Mouse (Mus musculus) limb, embryonic 12.5 days (tissue): Measurements from ENCODE around the gene Rps28. TPM values are rescaled to one million over a fixed set of nuclear protein-coding genes. Genes with fewer than 3 reads are reported as not detected.
"Not testable (repeated sequence)": the region's sequence is repeated elsewhere in the genome, so short reads cannot be mapped to it uniquely, and the experiment has no call there.

Experiments
- ATAC-seq: fragments of 200-750 bp; cut with Nextera tagmentation; 2 replicates; pipeline ENCODE4 v1.8.0; 2017; ENCODE audit warnings: low read depth, moderate TSS enrichment; ENCODE audit not compliant: insufficient number of reproducible peaks, insufficient read depth, low FRiP score, low TSS enrichment
- H3K27ac ChIP-seq: fragments of 300-500 bp; sonication (generic); 2 replicates; pipeline ENCODE4 v1.5.1; 2016; ENCODE audit warnings: mild to moderate bottlenecking, moderate library complexity
- H3K27me3 ChIP-seq: fragments of 300-500 bp; sonication (generic); 2 replicates; pipeline ENCODE4 v1.6.1; 2016; ENCODE audit warnings: mild to moderate bottlenecking, moderate library complexity
- H3K36me3 ChIP-seq: fragments of 300-500 bp; sonication (generic); 2 replicates; pipeline ENCODE4 v1.6.1; 2016; ENCODE audit warnings: mild to moderate bottlenecking, moderate library complexity
- H3K4me1 ChIP-seq: fragments of 300-500 bp; sonication (generic); replicated peaks from 2 replicates; pipeline ENCODE4 v1.6.1; 2016
- H3K4me2 ChIP-seq: fragments of 300-500 bp; sonication (generic); 2 replicates; pipeline ENCODE4 v1.6.1; 2016; ENCODE audit warnings: mild to moderate bottlenecking, moderate library complexity
- H3K4me3 ChIP-seq: fragments of 300-500 bp; sonication (generic); replicated peaks from 2 replicates; pipeline ENCODE4 v1.5.1; 2016; ENCODE audit warnings: mild to moderate bottlenecking
- H3K9ac ChIP-seq: fragments of 300-500 bp; sonication (generic); replicated peaks from 2 replicates; pipeline ENCODE4 v1.6.1; 2016; ENCODE audit warnings: mild to moderate bottlenecking, moderate library complexity
- H3K9me3 ChIP-seq: fragments of 300-500 bp; sonication (generic); 2 replicates; pipeline ENCODE4 v1.6.1; 2016; ENCODE audit warnings: mild to moderate bottlenecking, moderate library complexity
- WGBS: fragments of 180-500 bp; shearing (Covaris S2); methylation state at CpG from one replicate; pipeline ENCODE4 v1.1.7; 2016; 5-methylcytosine and 5-hydroxymethylcytosine counted together
- polyA plus RNA-seq: library from polyadenylated mRNA; unstranded; fragments of >200 nt; fragmentation: Nextera tagmentation; extraction: Ambion mirVana; gene quantifications from 2 replicates; pipeline ENCODE4 v1.2.1, GENCODE M21; 2016

Rps28 gene
- polyA plus RNA-seq, result 1,001 and 1,020 TPM in 2 replicates

DNA sequence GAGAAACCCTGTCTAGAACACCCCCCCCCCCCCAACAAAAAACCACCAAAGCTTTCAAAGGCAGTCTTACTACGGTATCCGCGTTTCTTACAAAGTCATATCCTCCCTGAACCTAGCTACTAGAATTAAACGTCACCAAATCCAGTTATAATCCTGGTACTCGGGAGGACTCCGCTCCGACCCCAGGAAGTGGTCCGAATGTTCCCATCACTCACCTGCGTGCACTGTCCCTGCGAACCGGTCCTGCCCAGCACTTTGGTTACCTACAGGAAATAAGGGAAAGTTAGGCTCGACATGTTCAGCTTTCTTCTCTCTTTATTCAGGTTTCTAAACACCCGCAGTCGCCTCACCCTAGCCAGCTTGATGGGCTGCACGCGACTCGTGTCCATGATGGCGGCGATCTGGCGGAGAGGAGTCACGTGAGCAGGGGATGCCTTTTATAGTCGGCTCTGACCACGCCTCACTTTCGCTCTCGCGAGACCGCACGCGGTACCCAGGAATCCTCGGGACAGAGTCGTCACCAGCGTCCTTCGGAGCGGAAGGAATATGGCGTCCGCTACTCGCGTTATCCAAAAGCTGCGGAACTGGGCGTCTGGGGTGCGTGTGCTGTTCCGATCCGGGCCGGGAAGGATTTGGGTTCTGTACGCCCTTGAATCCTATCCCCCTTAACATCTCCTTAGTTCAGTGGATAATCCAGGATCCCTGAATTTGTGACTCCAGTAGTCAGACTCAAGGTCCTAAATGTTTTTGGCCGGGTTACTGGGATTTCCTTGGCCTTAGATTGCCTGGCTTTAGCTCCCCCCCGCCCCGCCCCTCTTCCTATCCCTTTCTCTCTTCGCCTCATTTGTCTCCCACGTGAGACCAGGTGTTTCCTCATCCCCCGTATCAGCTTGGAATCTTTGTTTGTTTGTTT is at the start of gene Rps28, which contains the start of gene Ndufa7:
Gene Rps28 (minus strand): TSS at position 479 of the 913 bp plus-strand sequence.
Gene Ndufa7 (plus strand): TSS at position 489 of the 913 bp plus-strand sequence.
- H3K36me3 ChIP-seq, result peaks cover 67% of the 10 kb centered on the region
- peak within 1 kb of the TSS; percentile 85 for H3K9ac ChIP-seq
- peaks cover 26% of the 10 kb centered on the region for H3K4me1 ChIP-seq
- H3K27ac ChIP-seq, result peak within 1 kb of the TSS; percentile 92
- no peaks in the 10 kb centered on the region for H3K9me3 ChIP-seq
- ATAC-seq, result peak; percentile 84
- H3K4me3 ChIP-seq, result peak within 1 kb of the TSS; percentile 77
- under 1% methylated on average over 51 of the region's 51 CpGs for WGBS
- H3K27me3 ChIP-seq, result no peaks in the 10 kb centered on the region
- peak within 1 kb of the TSS; percentile 79 for H3K4me2 ChIP-seq

DNA sequence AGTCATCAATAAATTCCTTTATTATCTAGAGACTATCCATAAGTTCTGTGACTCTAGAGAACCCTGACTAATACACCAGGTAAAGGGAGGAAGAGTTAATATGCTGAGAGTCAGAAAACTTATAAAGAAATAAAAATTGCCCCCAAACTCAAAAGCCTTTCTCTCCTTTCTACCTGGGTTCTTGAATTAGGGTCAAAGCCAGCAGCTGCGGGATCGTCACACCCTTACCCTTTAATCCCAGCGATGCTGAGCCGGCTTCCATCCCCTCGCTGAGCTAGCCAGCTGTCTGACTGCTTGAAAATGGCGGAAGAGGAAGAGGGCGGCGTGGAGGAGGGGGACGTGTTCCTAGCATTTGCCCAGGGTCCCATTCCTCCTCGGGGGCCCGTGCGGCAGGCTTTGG is 49.2 kb upstream of the Rps28 start, which contains the start of gene Gm7029:
Gene Gm7029 (plus strand): TSS at position 301 of the 400 bp plus-strand sequence.
- H3K9ac ChIP-seq, H3K9me3 ChIP-seq, ATAC-seq, H3K4me2 ChIP-seq, H3K4me3 ChIP-seq, H3K27ac ChIP-seq, H3K4me1 ChIP-seq, H3K27me3 ChIP-seq: not testable (repeated sequence)
- peaks cover 29% of the 10 kb centered on the region for H3K36me3 ChIP-seq
- 60% methylated on average over 2 of the region's 12 CpGs for WGBS

DNA sequence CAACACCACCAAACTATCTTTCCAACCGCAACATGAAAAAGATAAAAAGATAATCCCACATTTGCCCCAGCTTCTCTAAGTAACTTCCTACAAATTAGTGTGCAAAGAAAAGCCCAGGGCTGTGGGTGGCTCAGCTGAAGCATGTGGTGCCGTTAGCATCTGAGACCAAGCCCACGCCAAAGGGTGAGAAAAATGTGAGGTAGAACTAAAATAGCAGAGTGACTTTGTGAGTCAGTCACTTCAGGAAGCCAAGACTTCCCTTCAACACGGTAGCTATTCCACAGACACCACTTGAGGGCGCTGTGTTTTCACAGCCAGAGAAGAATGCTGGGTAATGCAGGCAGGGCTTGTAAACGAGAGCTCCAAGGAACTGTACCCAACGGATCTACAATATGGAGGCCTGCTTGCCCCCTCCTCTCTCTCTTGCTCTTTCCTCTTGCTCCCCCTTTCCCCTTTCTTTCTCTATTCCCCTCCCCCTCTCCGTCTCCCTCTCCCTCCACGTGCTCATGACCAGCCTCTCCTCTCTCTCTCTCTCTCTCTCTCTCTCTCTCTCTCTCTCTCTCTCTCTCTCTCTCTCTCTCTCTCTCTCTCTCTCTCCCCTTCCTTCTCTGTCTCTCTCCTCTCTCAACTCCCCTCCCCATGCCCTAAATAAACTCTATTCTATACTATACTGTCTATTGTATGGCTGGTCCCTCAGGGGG is 41.1 kb upstream of the Rps28 start:
- ATAC-seq, result no peak
- Histone ChIP-seq H3K27ac (no peak overlapping the region; the same call in 1 of the 2 replicates), H3K9ac (no peak overlapping the region), H3K4me3 (no peak overlapping the region), H3K27me3 (no peaks in the 10 kb centered on the region), H3K4me2 (no peak overlapping the region), H3K4me1 (no peaks in the 10 kb centered on the region), H3K36me3 (no peaks in the 10 kb centered on the region), H3K9me3 (no peaks in the 10 kb centered on the region)
- WGBS, result 42% methylated on average over 9 of the region's 9 CpGs

DNA sequence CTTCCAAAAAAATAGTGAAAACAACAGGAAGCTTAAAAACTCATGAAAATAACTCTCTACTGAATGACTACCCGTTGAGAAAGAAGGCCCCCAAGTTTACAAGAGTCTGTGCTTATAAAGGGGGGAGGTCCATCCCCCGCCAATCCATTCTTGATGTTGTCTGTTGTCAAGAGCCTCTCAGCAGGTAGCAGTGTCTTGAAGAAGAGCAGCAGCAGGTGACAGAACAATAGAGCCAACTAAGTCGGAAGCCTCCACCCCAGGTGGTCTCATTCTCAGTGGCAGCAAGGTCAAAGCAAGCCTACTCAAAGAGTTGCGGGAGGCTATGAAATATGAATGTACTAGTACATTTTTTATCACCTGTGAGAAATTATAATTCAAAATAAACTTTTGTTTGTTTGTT is 33.5 kb upstream of the Rps28 start:
- Histone ChIP-seq H3K36me3 (no peaks in the 10 kb centered on the region), H3K4me2 (no peak overlapping the region), H3K27ac (no peak overlapping the region), H3K4me1 (no peaks in the 10 kb centered on the region), H3K4me3 (no peak overlapping the region), H3K27me3 (no peaks in the 10 kb centered on the region), H3K9ac (no peak overlapping the region), H3K9me3 (no peaks in the 10 kb centered on the region)
- 84% methylated on average over 4 of the region's 4 CpGs for WGBS
- ATAC-seq, result no peak

DNA sequence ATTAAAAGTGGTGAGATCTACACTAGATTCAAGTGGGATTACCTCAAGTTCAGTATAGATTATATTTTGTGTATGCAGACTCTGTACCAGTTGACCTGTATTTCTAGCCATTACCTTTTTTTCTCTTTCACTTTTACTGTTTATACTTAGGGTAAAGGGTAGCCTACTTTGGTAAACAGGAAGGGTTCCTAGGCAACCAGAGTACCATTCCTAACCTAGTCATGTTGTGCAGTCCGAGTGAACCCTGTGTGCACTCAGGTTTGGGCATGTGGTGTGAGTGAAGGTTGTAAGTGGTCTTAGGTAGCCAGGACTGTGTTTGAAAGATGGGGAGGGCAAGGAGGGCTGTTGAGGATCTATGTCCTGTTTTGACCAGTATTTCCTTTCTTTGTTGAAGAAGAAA is 27.0 kb upstream of the Rps28 start:
- Histone ChIP-seq H3K27me3 (no peaks in the 10 kb centered on the region), H3K4me1 (no peaks in the 10 kb centered on the region), H3K27ac (no peak overlapping the region), H3K9me3 (no peaks in the 10 kb centered on the region), H3K4me3 (no peak overlapping the region), H3K9ac (no peak overlapping the region), H3K36me3 (peaks cover 27% of the 10 kb centered on the region), H3K4me2 (no peak overlapping the region)
- WGBS, result 71% methylated on average over 1 of the region's 1 CpGs
- no peak for ATAC-seq

DNA sequence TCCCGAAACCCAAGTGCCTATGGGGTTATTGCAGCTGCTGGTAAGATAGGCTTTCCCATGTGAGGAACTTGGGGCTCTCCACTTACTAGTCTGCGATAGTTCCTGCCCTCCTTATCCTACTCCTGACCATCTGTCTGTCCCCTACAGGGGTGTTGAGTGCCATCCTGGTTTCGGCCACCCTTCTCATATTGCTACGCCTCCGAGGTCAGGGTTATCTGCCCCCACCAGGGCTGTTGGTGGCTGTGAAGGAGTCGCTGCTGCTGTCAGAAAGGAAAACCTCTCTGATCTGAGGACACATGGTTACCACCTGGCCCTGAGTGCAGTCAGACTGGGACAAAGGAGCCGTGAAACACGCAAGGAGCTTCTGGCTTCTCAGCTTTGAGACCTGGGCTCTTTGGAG is 23.8 kb upstream of the Rps28 start:
- ATAC-seq, result no peak
- H3K27me3 ChIP-seq, result no peaks in the 10 kb centered on the region
- H3K9me3 ChIP-seq, result no peaks in the 10 kb centered on the region
- no peak overlapping the region for H3K4me3 ChIP-seq
- WGBS, result 64% methylated on average over 8 of the region's 8 CpGs
- no peak overlapping the region for H3K4me2 ChIP-seq
- H3K4me1 ChIP-seq, result peaks cover 12% of the 10 kb centered on the region
- no peak overlapping the region for H3K9ac ChIP-seq
- no peak overlapping the region for H3K27ac ChIP-seq
- peaks cover 33% of the 10 kb centered on the region for H3K36me3 ChIP-seq

DNA sequence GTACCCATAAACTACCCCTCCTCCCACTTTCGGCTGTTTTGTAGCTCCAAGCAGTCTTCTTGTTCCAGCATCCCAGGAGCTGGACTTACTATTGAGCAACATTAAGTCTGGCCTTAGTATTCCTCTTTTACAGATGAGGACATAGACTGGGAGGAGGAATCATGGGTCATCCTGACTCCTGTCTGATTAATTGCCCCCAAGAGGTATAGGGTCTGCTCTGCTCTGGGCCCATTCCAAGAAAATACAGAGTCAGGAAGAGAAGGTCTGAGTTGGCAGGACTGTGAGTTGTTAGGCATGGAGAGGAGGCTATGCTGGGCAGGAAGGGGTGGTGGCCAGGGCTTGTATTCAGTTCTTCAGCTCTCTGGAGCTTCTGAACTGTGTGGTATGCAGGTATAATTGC is 19.8 kb upstream of the Rps28 start:
- peak overlapping the region; percentile 85 for H3K4me2 ChIP-seq
- ATAC-seq, result no peak
- H3K9me3 ChIP-seq, result no peaks in the 10 kb centered on the region
- WGBS, result 56% methylated on average over 1 of the region's 1 CpGs
- no peak overlapping the region for H3K27ac ChIP-seq
- no peaks in the 10 kb centered on the region for H3K27me3 ChIP-seq
- H3K4me3 ChIP-seq, result peak overlapping the region; percentile 84; the same call in 1 of the 2 replicates
- H3K36me3 ChIP-seq, result peaks cover 33% of the 10 kb centered on the region
- peaks cover 12% of the 10 kb centered on the region for H3K4me1 ChIP-seq
- no peak overlapping the region; the same call in 1 of the 2 replicates for H3K9ac ChIP-seq

DNA sequence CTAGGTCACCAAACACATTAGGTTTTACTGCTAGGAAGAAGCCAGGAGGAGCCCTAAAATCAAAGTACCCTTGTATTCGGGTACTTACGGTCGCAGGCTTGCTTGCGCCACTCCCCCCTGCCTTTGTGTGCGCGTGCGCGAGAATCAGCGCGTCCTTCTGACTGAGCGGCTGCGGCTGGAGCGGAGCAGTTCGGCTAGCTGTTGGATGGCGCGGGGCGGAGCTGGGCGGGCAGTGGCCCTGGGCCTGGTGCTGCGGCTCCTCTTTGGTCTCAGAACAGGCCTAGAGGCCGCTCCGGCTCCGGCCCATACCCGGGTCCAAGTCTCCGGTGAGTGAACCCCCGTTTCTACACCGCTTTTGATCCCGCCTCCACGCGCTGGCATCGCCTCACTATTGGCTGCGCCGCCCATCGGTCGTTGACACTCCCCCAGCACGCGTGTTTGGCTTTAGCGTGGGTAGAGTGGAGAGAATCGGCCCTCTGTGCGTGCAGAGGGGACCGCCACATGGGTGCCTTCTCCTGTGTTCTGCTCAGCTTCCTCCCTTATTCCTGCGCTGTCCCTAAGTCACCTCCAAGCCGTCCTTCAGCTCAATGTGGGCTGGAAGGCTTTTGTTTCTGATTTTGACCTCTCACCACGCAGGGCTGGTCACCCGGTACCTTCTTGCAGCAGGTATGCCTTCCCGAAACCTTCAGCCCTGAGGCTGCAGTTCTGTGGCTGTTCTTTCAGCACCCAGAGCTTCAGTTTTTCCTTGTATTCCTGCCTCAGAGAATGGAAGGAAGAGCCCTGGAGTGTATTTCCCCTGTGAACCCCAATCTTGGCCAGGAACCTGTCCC is 18.8 kb upstream of the Rps28 start, which contains the start of gene Cd320:
Gene Cd320 (plus strand): TSS at position 126 of the 830 bp plus-strand sequence.
- H3K4me3 ChIP-seq, result peak within 1 kb of the TSS; percentile 84
- under 1% methylated on average over 43 of the region's 45 CpGs for WGBS
- H3K27ac ChIP-seq, result peak within 1 kb of the TSS; percentile 75
- H3K9ac ChIP-seq, result peak within 1 kb of the TSS; percentile 76
- peaks cover 12% of the 10 kb centered on the region for H3K4me1 ChIP-seq
- peaks cover 35% of the 10 kb centered on the region for H3K36me3 ChIP-seq
- peak; percentile 88 for ATAC-seq
- no peaks in the 10 kb centered on the region for H3K9me3 ChIP-seq
- no peaks in the 10 kb centered on the region for H3K27me3 ChIP-seq
- peak within 1 kb of the TSS; percentile 85 for H3K4me2 ChIP-seq

DNA sequence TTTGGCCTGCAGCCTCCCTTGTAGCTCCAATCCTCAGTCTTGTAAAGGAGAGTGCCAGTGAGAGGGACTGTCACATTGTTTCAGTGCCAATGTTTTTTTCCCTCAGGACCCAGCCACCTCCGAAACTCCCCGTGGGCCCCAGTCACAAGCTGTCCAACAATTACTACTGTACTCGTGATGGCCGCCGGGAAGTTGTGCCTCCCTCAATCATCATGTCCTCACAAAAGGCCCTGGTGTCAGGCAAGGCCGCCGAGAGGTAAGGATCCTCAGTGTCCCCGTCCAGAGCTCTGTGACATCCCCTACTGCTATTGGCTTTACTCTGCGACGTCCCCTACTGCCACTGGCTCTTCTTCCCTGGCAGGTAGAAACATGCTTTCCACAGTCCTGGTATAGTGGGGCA is 5.2 kb upstream of the Rps28 start:
- no peak overlapping the region for H3K4me2 ChIP-seq
- no peak overlapping the region for H3K9ac ChIP-seq
- H3K36me3 ChIP-seq, result peaks cover 75% of the 10 kb centered on the region
- H3K4me3 ChIP-seq, result no peak overlapping the region
- ATAC-seq, result no peak
- H3K27ac ChIP-seq, result no peak overlapping the region
- H3K27me3 ChIP-seq, result no peaks in the 10 kb centered on the region
- no peaks in the 10 kb centered on the region for H3K9me3 ChIP-seq
- peaks cover 10% of the 10 kb centered on the region for H3K4me1 ChIP-seq
- WGBS, result 93% methylated on average over 10 of the region's 10 CpGs

DNA sequence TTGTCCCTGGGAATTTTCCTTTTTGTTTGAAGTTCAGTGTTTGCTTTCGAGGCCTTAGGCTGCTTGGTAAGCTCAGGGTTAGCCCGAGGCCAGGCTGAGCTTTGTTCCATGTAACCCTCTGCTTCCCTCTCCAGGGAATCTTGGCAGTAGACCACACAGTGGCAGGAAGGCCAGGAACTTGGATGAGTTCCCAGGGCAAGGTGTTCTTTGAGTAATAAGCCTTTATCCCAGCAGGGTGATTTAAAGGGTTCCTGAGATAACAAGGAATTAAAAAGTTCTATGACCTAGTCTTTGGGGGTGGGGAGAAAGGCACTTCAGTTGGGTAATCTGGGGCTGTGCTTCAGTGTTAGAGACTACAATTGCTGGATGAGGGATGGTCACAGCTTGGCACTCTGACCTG is 4.5 kb upstream of the Rps28 start:
- Histone ChIP-seq H3K27me3 (no peaks in the 10 kb centered on the region), H3K36me3 (peaks cover 68% of the 10 kb centered on the region), H3K4me3 (no peak overlapping the region), H3K4me1 (peaks cover 10% of the 10 kb centered on the region), H3K27ac (no peak overlapping the region), H3K9me3 (no peaks in the 10 kb centered on the region), H3K4me2 (no peak overlapping the region), H3K9ac (no peak overlapping the region)
- ATAC-seq, result no peak
- 79% methylated on average over 2 of the region's 2 CpGs for WGBS
